Mouse (Mus musculus): Measurements from ENCODE around the gene Slc4a8.

- TF ChIP-seq CTCF (IDR thresholded peaks at IDR 0.05; ENCODE audit: borderline replicate concordance, insufficient read depth, low read length) (no peak), POLR2A (IDR thresholded peaks at IDR 0.05; ENCODE audit: low read depth, low read length) (no peak)
Measured at GRCm38 (mm10) chr15:100857586-100857985, 96.0 kb downstream of the Slc4a8 start.

Data from embryonic fibroblast, embryonic 13.5 days (primary cell).